Mouse (Mus musculus) midbrain, postnatal 0 days (tissue): ENCODE measurements around the gene Hdhd3. TPM values are rescaled to one million over a fixed set of nuclear protein-coding genes. Genes with fewer than 3 reads are reported as not detected.
A peak's percentile ranks its signal among the peaks of the same experiment; 100 is the strongest.

Experiments
- ATAC-seq: fragments of 200-750 bp; cut with Nextera tagmentation; 2 replicates; pipeline ENCODE4 v1.8.0; 2017; ENCODE audit warnings: moderate number of reproducible peaks, mild to moderate bottlenecking, moderate TSS enrichment, moderate library complexity; ENCODE audit not compliant: low FRiP score
- DNase-seq: peaks from one replicate; pipeline ENCODE4 v3.0.0-alpha.2; 2015; ENCODE audit warnings: low spot score
- H3K27ac ChIP-seq: fragments of 300-500 bp; sonication (generic); 2 replicates; pipeline ENCODE4 v1.5.1; 2014; ENCODE audit warnings: low read depth, mild to moderate bottlenecking, low read length, mixed read lengths
- H3K27me3 ChIP-seq: fragments of 300-500 bp; sonication (generic); 2 replicates; pipeline ENCODE4 v1.6.1; 2014; ENCODE audit warnings: low read length, control low read depth, mixed read lengths; ENCODE audit not compliant: insufficient read depth
- H3K36me3 ChIP-seq: fragments of 300-500 bp; sonication (generic); 2 replicates; pipeline ENCODE4 v1.6.1; 2014; ENCODE audit warnings: low read length, control low read depth, mixed read lengths; ENCODE audit not compliant: insufficient read depth
- H3K4me1 ChIP-seq: fragments of 300-500 bp; sonication (generic); 2 replicates; pipeline ENCODE4 v1.6.1; 2014; ENCODE audit warnings: mild to moderate bottlenecking, control low read depth, antibody characterized with exemption, low read length, mixed read lengths; ENCODE audit not compliant: insufficient read depth
- H3K4me2 ChIP-seq: fragments of 300-500 bp; sonication (generic); 2 replicates; pipeline ENCODE4 v1.6.1; 2014; ENCODE audit warnings: low read depth, mild to moderate bottlenecking, low read length, mixed read lengths; ENCODE audit not compliant: poor library complexity, severe bottlenecking
- H3K4me3 ChIP-seq: fragments of 300-500 bp; sonication (generic); 2 replicates; pipeline ENCODE4 v1.5.1; 2014; ENCODE audit warnings: low read depth, mild to moderate bottlenecking, low read length, moderate library complexity
- H3K9ac ChIP-seq: fragments of 300-500 bp; sonication (generic); replicated peaks from 2 replicates; pipeline ENCODE4 v1.6.1; 2014; ENCODE audit warnings: mild to moderate bottlenecking, low read length, moderate library complexity, mixed read lengths; ENCODE audit not compliant: poor library complexity, severe bottlenecking
- H3K9me3 ChIP-seq: fragments of 300-500 bp; sonication (generic); 2 replicates; pipeline ENCODE4 v1.6.1; 2016; ENCODE audit warnings: low read length, control low read depth
- CTCF ChIP-seq: IDR thresholded peaks from 2 replicates; pipeline ENCODE4 v1.5.1; 2016; ENCODE audit warnings: antibody characterized with exemption, mild to moderate bottlenecking
- WGBS: fragments of 180-500 bp; shearing (Covaris S2); extraction: QIAGEN DNeasy Blood & Tissue Kit; methylation state at CpG from one replicate; pipeline ENCODE4 v1.1.7; 2014; 5-methylcytosine and 5-hydroxymethylcytosine counted together
- polyA plus RNA-seq: library from polyadenylated mRNA; unstranded; fragments of >200 nt; fragmentation: Nextera tagmentation; extraction: Ambion mirVana; gene quantifications from 2 replicates; pipeline ENCODE4 v1.2.1, GENCODE M21; 2015
- total RNA-seq: library from RNA; depleted of rRNA; stranded (reverse); fragments of >200 nt; gene quantifications from 2 replicates; pipeline ENCODE4 v1.2.3, GENCODE M21; 2014; rRNA removed

The Hdhd3 gene
- total RNA-seq (2.9 and 5.3 TPM in 2 replicates), polyA plus RNA-seq (4.9 and 5.3 TPM in 2 replicates)

DNA sequence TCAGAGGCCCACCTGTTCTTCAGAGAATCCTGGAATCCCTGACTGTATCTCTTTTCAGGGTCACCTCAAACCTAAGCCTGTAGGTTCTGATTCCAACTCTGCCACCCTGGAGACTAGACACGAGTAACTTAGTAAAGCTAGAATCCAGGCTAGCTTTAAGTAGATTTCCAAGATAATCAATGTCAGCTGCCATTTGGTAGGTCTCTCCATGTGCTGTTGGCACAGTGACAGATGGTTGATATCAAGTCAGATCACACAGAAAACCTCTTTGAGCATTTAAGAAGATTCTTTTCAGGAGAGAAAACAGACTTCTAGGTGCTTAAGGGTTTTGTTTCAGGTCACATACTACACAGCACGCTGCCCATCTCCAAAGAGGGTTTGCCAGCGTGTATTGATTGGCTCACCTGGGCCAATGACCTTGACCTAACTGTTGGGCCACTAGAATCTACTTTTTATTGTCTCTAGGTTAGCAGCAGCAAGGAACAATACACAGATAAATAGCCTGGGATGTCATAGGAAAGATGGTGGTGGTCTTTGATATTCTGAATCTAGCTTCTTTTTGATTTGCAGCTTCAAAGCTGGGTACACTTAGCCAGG lies at the start of gene Hdhd3:
Gene Hdhd3 (minus strand): TSS at position 94 of the 597 bp plus-strand sequence.
- WGBS: 85% methylated on average over 3 of the region's 3 CpGs
- H3K9me3 ChIP-seq: no peaks in the 10 kb centered on the region
- H3K9ac ChIP-seq: peak within 1 kb of the TSS; percentile 60
- ATAC-seq (no peak), DNase-seq (no peak)
- peaks cover 12% of the 10 kb centered on the region for H3K36me3 ChIP-seq
- no peaks in the 10 kb centered on the region for H3K27me3 ChIP-seq
- TF ChIP-seq CTCF: no peak
- peak within 1 kb of the TSS; percentile 62 for H3K27ac ChIP-seq
- peaks cover 6% of the 10 kb centered on the region; the same call in 1 of the 2 replicates for H3K4me1 ChIP-seq
- peak within 1 kb of the TSS; percentile 68 for H3K4me3 ChIP-seq
- H3K4me2 ChIP-seq: peak within 1 kb of the TSS; percentile 55

DNA sequence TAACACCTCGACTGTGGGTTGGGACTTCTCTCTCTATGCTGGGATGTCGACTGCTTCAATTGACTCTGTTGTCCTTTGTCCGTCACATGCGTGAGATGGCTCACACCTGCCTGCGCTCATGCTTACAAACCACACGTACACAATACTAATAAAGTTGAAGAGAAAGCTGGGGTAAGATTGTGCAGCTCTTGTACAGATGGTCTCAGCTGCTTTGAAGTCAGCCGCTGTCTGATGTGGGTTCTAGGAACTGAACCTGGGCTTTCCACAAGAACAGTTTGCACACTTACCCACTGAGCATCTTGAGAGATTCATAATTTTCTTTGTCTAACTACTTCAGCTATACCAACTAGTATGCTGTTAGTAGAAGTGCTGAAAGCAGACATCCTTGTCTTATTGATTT lies 48.7 kb upstream of the Hdhd3 start:
- Histone ChIP-seq H3K4me2 (no peak overlapping the region), H3K27ac (no peak overlapping the region), H3K4me3 (no peak overlapping the region), H3K36me3 (no peaks in the 10 kb centered on the region), H3K9ac (no peak overlapping the region), H3K27me3 (no peaks in the 10 kb centered on the region), H3K9me3 (no peaks in the 10 kb centered on the region), H3K4me1 (no peaks in the 10 kb centered on the region)
- WGBS: 89% methylated on average over 7 of the region's 7 CpGs
- DNase-seq: no peak
- no peak for TF ChIP-seq CTCF
- no peak for ATAC-seq

DNA sequence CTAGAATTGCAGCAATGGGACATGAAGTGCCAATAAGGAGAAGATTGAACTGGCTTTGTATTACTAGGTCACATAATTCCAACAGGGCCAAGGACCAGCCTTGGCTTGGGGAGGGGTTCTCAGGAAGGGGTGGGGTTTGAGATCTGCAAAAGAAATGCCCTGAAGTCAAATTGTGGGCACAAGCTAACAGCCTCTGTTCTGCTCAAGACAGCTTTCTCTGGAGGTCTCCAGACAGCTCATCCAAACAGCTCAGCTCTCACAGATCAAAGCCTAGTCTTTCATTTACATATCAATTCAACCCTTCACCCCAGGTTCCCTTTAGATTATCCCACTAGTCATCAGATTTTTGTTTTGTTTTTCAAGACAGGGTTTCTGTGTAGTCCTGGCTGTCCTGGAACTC lies 41.5 kb upstream of the Hdhd3 start:
- no peak overlapping the region for H3K4me2 ChIP-seq
- DNase-seq (no peak), ATAC-seq (no peak)
- no peak overlapping the region for H3K4me3 ChIP-seq
- no peaks in the 10 kb centered on the region for H3K27me3 ChIP-seq
- no peak for TF ChIP-seq CTCF
- H3K9ac ChIP-seq: no peak overlapping the region
- no peaks in the 10 kb centered on the region for H3K4me1 ChIP-seq
- H3K9me3 ChIP-seq: no peaks in the 10 kb centered on the region
- no peak overlapping the region for H3K27ac ChIP-seq
- no peaks in the 10 kb centered on the region for H3K36me3 ChIP-seq

DNA sequence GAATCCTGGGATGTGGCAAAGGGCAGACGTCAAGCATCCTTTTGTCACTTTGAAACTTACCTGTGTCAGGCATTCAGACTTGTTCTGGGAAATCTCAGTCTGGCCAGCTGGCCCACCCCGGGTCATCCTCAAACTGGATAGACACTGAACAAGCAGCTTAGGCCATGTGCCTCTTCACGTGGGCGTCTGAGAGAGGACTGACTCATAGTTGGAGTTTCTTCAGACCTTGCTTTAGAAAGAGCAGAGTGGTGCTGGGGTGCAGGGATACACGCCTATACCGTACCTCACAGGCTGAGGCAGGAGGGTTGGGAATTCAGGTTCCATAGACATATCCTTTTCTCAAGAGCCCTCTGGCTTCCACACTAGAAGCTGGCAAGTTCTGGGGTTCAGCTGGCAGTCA lies 40.5 kb upstream of the Hdhd3 start:
- no peak for ATAC-seq
- 87% methylated on average over 6 of the region's 6 CpGs for WGBS

DNA sequence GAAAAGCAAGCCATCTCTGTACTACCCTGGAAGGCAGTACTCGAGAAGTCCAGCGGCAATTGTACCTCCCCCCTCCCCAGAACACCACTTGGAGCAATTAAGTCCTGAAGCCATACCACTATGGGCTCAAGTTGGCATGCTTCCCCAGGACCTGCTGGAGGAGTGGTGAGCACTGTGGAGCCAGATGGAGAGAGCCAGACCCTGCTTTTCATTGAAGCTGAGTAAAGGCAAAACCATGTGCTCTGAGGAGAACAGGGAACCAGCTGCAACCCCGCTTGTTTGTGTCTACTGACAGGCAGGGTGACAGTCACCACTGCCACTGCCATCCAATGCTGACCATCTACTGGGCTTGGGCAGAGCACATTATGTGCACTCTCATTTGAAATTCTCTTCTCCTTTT lies 38.5 kb upstream of the Hdhd3 start:
- no peak overlapping the region for H3K27ac ChIP-seq
- WGBS: 82% methylated on average over 3 of the region's 3 CpGs
- ATAC-seq (no peak), DNase-seq (peak; percentile 41)
- H3K4me1 ChIP-seq: no peaks in the 10 kb centered on the region
- no peak overlapping the region for H3K4me3 ChIP-seq
- H3K4me2 ChIP-seq: no peak overlapping the region
- no peak for TF ChIP-seq CTCF
- no peaks in the 10 kb centered on the region for H3K27me3 ChIP-seq
- no peaks in the 10 kb centered on the region for H3K9me3 ChIP-seq
- no peak overlapping the region for H3K9ac ChIP-seq
- H3K36me3 ChIP-seq: no peaks in the 10 kb centered on the region

More for the DNA sequence above, 40.5 kb upstream of the Hdhd3 start:
- no peak overlapping the region for H3K4me2 ChIP-seq
- no peak overlapping the region for H3K9ac ChIP-seq
- H3K27ac ChIP-seq: no peak overlapping the region
- H3K27me3 ChIP-seq: no peaks in the 10 kb centered on the region
- DNase-seq: no peak
- H3K36me3 ChIP-seq: no peaks in the 10 kb centered on the region
- TF ChIP-seq CTCF: no peak
- no peaks in the 10 kb centered on the region for H3K4me1 ChIP-seq
- H3K9me3 ChIP-seq: no peaks in the 10 kb centered on the region
- H3K4me3 ChIP-seq: no peak overlapping the region

DNA sequence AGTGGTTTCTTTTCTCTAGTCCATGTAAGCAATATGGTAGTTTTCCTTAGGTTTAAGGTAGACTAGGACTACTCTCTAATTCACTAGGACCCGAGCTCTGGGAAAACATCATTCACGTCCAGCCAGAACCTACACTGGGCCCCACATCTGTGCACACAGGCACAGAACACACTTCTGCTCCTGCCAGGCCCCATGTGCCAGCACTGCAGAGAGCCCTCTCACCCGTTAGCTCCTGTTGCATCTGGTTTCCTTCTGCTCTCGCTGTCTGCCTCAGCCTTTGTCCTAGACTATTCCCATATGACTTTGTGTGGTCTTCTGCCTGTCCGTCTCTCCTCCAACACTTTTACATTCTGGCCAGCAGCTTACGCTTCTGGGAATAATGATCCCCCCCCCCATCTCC lies 30.5 kb upstream of the Hdhd3 start:
- ATAC-seq (no peak), DNase-seq (no peak)
- no peaks in the 10 kb centered on the region for H3K36me3 ChIP-seq
- 80% methylated on average over 6 of the region's 6 CpGs for WGBS
- no peaks in the 10 kb centered on the region for H3K4me1 ChIP-seq
- H3K9ac ChIP-seq: no peak overlapping the region
- H3K4me2 ChIP-seq: no peak overlapping the region
- no peak for TF ChIP-seq CTCF
- no peaks in the 10 kb centered on the region for H3K9me3 ChIP-seq
- H3K4me3 ChIP-seq: no peak overlapping the region
- no peak overlapping the region for H3K27ac ChIP-seq
- H3K27me3 ChIP-seq: no peaks in the 10 kb centered on the region
